Mouse (Mus musculus) CH12.LX (cell line): ENCODE data around the gene Dennd1a.

Experiments
- CTCF ChIP-seq, 2 experiments: IDR thresholded peaks in 1 of 2; conservative IDR thresholded peaks in 1 of 2; 2 replicates each; pipeline ENCODE4 v1.5.1; 2011 to 2012; ENCODE audit warnings: low read depth in 2 of 2, low read length in 2 of 2, improper control_type of control experiment in 1 of 2, inconsistent platforms in 1 of 2, mild to moderate bottlenecking in 1 of 2, moderate library complexity in 1 of 2
- EP300 ChIP-seq: IDR thresholded peaks from 2 replicates; pipeline ENCODE4 v1.6.1; 2011; ENCODE audit warnings: low read length, improper control_type of control experiment
- HCFC1 ChIP-seq: IDR thresholded peaks from 2 replicates; pipeline ENCODE4 v1.6.1; 2012; ENCODE audit warnings: low read depth, mild to moderate bottlenecking, inconsistent platforms, low read length, improper control_type of control experiment
- MAFK ChIP-seq: IDR thresholded peaks from 2 replicates; pipeline ENCODE4 v1.6.1; 2011; ENCODE audit warnings: low read length, improper control_type of control experiment; ENCODE audit not compliant: insufficient replicate concordance
- MAX ChIP-seq: IDR thresholded peaks from 2 replicates; pipeline ENCODE4 v1.6.1; 2011; ENCODE audit warnings: low read length, improper control_type of control experiment
- MXI1 ChIP-seq: IDR thresholded peaks from 2 replicates; pipeline ENCODE4 v1.6.1; 2011; ENCODE audit warnings: mild to moderate bottlenecking, low read depth, low read length, improper control_type of control experiment
- NELFE ChIP-seq: IDR thresholded peaks from 2 replicates; pipeline ENCODE4 v1.6.1; 2011; ENCODE audit warnings: low read depth, low read length, improper control_type of control experiment
- PAX5 ChIP-seq: IDR thresholded peaks from 2 replicates; pipeline ENCODE4 v1.6.1; 2012; ENCODE audit warnings: low read length, inconsistent platforms, mixed read lengths
- POLR2A ChIP-seq: IDR thresholded peaks from 2 replicates; pipeline ENCODE4 v1.6.1; 2011; ENCODE audit warnings: low read depth, mild to moderate bottlenecking, improper control_type of control experiment, low read length
- POLR2AphosphoS2 ChIP-seq: IDR thresholded peaks from 2 replicates; pipeline ENCODE4 v1.6.1; 2011; ENCODE audit warnings: low read depth, low read length, improper control_type of control experiment
- SMC3 ChIP-seq: IDR thresholded peaks from 2 replicates; pipeline ENCODE4 v1.6.1; 2011; ENCODE audit warnings: low read depth, low read length, improper control_type of control experiment
- USF1 ChIP-seq: IDR thresholded peaks from 2 replicates; pipeline ENCODE4 v1.6.1; 2014; ENCODE audit warnings: low read depth, mild to moderate bottlenecking, inconsistent platforms, low read length, improper control_type of control experiment
- ZC3H11A ChIP-seq: IDR thresholded peaks from 2 replicates; pipeline ENCODE4 v1.6.1; 2012; ENCODE audit warnings: low read depth, mild to moderate bottlenecking, inconsistent platforms, low read length, improper control_type of control experiment
- ZKSCAN1 ChIP-seq: IDR thresholded peaks from 2 replicates; pipeline ENCODE4 v1.6.1; 2012; ENCODE audit warnings: low read depth, inconsistent platforms, low read length, improper control_type of control experiment, borderline replicate concordance

- TF ChIP-seq SMC3 (no peak), HCFC1 (no peak), ZC3H11A (no peak), CTCF (conservative IDR thresholded peaks at IDR 0.05 in 1 of 2, IDR thresholded peaks at IDR 0.05 in 1 of 2; ENCODE audit: low read depth in 2 of 2, low read length in 2 of 2) (no peak), MAX (no peak), MAFK (no peak), NELFE (no peak), POLR2AphosphoS2 (no peak), USF1 (no peak), PAX5 (no peak), EP300 (no peak), POLR2A (no peak), MXI1 (no peak), ZKSCAN1 (no peak)
Observed at GRCm38 (mm10) chr2:37850626-37851025, 436.6 kb downstream of the Dennd1a start.
